Mouse (Mus musculus): ENCODE measurements around the gene Pmm2.

Gene Pmm2

GRCm38 (mm10) chr16:8658349-8658748 is 20.9 kb downstream of the Pmm2 start:
- DNase-seq (ENCODE audit: low read depth) = no peak

DNA sequence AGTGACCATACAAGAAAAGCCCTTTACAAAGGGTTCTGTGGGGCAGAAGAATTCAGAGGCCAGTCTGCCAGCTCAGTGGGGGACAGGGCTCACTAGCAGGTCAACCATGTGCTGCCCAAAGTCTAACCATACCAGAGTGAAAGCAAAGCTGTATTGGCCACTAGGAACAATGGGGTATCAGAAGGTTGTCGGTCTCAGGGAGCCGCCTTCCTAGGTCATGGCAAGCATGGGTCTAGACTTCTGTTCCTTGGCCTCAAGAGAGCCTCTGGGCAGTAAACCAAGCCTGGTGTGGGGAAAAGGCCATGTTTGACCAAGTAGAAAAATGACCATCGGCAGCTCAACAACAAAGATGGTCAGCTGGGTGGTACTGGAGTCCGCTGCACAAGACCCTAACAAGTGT is 21.3 kb downstream of the Pmm2 start:
- no peak for DNase-seq (ENCODE audit: low read depth)

DNA sequence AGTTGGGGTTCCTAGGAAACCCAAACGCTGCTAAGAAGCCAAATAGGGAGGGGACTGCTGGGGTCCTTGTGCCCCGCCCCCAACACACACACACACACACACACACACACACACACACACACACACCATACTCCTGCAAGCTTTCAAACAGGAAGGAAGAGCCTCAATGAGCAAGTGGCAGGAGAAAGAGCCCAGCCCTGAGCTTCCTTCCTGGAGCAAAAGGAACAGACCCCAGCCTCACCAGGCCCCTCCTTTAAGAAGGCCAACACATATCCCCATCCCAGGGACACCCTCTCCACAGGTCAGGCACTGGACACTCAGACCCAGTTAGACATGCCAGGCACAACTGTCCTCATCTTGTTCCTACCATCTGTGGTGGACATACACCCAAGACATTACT is 25.5 kb downstream of the Pmm2 start:
- no peak for DNase-seq (ENCODE audit: low read depth)

DNA sequence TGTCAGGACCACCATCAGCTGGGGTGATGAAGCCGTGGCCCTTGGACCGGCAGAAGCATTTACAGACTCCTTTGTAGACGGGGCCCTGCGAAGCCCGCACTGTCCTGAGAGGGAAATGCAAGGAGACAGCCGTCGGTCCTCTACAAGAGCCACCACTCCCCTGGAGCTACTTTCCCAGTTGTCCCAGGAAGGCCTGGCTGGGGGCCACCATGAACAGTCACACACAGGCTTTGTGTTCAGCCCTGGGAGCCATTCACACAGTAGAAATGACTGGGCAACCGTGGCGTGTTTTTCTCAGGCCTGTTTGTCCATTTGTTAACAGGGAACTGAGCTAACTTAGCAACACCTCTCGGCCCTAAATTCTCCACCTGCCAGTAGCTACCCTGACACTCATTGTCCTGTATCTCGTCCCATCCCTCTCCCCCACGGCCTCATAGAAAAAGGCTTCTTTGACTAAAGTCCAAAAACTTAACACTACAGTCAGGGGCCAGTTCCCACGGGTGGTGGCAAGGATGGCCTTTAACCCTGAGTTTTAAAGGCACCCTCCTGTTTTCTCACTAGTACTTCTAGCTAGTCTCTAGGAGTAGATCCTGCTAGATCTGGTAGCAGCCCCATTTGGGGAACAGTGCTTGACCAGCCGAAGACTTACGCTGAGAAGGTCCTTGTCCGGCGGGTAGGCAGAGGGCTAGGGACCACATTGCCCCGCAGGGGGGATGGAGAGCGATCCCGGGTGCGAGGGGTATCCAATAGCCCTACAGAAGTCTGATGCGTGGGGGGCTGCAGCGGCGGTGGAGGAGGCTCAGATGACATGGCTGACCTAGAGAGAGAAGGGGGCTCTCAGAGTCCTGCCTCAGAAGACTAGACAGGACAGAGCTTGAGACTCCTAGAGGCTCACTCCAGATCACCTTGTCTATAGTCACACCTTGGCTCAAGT is 26.4 kb downstream of the Pmm2 start:
- DNase-seq (ENCODE audit: low read depth) = no peak

- no peak for DNase-seq (ENCODE audit: low read depth)
Measured at GRCm38 (mm10) chr16:8665367-8665766, 27.9 kb downstream of the Pmm2 start.

GRCm38 (mm10) chr16:8666452-8666851 is 29.0 kb downstream of the Pmm2 start:
- no peak for DNase-seq (ENCODE audit: low read depth)

- DNase-seq (ENCODE audit: low read depth) = no peak
Measured at GRCm38 (mm10) chr16:8667261-8667660, 29.8 kb downstream of the Pmm2 start.

GRCm38 (mm10) chr16:8667814-8668213 is 30.3 kb downstream of the Pmm2 start:
- no peak for DNase-seq (ENCODE audit: low read depth)

DNA sequence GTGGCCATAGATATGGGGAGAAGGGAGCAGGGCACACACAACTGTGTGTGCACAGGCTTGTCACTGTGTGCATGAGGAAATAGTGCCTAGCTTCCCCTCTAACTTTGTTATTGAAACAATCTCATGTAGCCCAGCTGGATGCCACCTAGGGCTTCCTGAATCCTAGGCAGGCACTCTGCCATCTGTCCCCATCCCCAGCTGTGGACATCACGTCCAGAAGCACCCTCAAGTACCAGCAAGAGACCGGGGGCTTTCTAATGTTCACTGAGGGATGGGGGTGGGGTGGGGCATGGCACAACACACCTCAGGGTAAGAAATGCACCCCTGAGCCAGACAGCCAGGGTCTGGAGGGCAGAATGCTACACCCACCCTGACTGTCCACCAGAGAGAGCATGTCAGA is 30.9 kb downstream of the Pmm2 start:
- DNase-seq (ENCODE audit: low read depth) = no peak

DNA sequence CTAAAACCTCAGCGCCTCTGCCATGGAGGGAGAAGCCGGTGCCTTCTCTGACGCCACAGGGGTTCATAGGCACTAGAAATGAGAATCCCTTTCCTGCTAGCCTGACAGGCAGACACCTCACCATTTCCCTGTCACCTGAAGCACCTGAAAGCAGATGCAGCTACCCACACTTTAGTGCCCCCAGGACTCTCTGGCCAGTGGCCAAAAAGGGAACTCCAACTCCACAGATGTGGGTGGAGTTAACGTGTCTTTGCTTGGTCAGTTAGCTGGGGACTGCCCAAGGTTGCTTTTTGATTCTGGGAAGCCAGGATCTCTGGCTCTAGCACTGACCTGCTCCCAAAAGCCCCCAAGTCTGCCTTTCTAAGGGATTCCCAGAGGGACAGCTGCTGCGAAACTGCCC is 32.0 kb downstream of the Pmm2 start:
- no peak for DNase-seq (ENCODE audit: low read depth)

GRCm38 (mm10) chr16:8670041-8671035 is 32.9 kb downstream of the Pmm2 start:
- no peak for DNase-seq (ENCODE audit: low read depth)

GRCm38 (mm10) chr16:8671551-8672349 is 34.3 kb downstream of the Pmm2 start, which contains the start of gene Carhsp1:
Gene Carhsp1 (minus strand): TSS chr16:8672155.
- peak; percentile 90 for DNase-seq (ENCODE audit: low read depth)

GRCm38 (mm10) chr16:8672350-8672687 is 34.8 kb downstream of the Pmm2 start:
- no peak for DNase-seq (ENCODE audit: low read depth)

DNA sequence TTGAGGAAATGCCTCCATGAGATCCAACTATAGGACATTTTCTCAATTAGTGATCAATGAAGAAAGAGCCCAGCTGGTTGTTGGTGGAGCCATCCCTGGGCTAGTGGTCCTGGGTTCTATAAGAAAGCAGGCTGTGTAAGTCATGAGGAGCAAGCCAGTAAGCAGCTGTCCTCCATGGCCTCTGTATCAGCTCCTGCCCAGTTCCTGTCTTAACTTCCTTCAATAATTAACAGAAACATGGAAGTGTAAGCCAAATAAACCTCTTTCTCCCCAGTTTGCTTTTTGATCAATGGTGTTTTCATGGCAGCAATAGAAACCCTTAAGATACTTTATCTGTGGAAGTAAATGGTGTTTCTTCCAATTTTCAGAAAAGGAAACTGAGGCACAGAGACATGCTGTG is 35.3 kb downstream of the Pmm2 start:
- no peak for DNase-seq (ENCODE audit: low read depth)

DNA sequence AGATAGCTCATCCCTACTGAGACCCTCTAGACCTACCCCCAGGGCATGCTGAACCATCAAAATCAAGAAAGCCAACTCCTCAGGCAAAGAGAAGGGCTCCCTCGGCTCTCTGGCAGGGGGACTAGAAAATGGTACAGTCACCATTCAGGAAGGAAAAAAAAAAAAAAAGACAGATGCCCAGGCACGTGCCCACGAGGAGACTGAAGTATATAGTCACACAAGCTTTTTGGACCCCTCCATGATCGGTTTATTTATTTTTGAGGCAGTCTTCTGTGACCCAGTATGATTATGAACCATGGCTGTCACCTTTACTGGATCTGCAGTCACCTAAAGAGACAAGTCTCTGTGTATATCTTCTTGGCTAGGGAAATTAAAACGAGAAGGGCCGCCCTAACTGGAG is 35.9 kb downstream of the Pmm2 start:
- DNase-seq (ENCODE audit: low read depth) = no peak

- peak; percentile 74 for DNase-seq (ENCODE audit: low read depth)
Measured at GRCm38 (mm10) chr16:8674165-8674564, 36.7 kb downstream of the Pmm2 start.

DNA sequence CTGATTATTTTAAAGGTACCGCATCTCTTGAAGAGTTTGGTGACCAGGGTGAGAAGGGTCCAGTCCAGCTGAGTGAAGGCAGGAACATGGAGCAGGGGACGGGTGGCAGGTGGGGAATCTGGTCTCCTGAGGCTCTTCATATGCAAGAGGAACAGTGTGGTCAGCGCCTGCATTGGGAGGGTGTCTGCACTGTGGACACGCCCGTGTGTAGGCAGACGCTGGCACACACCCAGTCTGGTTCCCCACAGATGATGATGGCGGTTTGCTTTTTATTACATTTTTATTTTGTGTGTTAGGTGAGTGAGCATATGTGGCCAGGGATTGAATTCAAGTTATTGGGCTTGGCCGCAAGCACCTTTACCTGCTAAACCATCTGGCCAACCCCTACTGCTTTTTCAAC is 38.1 kb downstream of the Pmm2 start:
- no peak for DNase-seq (ENCODE audit: low read depth)

DNA sequence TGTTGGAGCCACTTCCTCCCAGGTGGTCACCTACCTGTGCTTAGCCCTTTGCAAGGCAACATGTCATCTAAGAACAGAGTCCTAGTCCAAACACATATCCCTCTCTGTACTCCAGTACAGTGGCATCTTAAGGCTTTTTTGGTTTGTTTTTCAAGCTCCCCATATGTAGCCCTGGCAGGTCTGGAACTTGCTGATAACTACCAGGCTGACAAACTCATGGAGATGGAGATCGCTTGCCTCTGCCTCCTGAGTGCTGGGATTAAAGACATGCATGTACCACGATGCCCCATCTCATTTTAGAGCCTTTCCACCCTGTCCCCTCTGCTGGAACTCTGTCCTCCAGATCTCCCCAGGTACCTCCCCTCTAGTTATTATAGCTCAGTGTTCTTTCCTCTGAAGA is 38.8 kb downstream of the Pmm2 start:
- DNase-seq (ENCODE audit: low read depth) = peak; percentile 66

- DNase-seq (ENCODE audit: low read depth) = no peak
Measured at GRCm38 (mm10) chr16:8676800-8677199, 39.3 kb downstream of the Pmm2 start.

DNA sequence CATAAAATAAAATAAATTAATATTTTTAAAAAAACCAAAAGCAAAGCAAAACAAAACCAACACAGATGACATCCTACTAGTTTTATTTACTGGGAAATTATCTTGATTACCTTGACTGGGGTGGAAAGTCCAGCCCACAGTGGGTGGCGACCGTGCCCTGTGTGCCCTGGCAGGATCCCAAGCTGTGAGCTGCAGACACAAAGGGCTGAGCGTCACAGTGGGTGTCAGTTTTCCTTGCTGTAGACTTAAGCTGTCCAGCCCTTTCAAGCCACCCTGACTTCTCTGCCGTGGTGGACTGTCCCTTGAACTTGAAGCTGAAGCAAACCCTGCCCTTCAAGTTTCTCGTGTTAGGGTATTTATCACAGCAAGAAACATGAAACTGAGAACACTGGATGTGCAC is 40.6 kb downstream of the Pmm2 start:
- no peak for DNase-seq (ENCODE audit: low read depth)

DNA sequence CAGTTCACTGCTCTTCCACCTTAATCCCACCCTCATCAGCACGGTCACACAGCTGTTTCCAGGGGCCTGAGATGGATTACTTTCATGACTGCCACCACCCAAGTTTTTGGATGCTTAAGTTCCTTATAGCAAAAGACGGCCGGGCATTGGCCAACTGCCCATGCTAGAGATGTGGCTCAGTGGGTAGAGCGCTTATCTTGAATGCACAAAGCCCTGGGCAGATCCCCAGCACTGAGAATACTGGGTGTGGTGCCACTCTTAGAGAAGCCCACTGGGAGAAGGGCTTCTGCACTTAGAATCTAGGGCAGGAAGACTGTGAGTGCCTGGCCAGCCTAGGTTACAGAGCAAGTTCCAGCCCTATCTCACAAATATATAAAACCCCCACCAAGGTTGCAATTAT is 41.2 kb downstream of the Pmm2 start:
- no peak for DNase-seq (ENCODE audit: low read depth)

- no peak for DNase-seq (ENCODE audit: low read depth)
Measured at GRCm38 (mm10) chr16:8679780-8680179, 42.3 kb downstream of the Pmm2 start.
